Comparison of ENCODE assay signal across 8 mouse cellular contexts in genomic region chr19:4793831-4794422, GRCm38 (mm10). TPM values are rescaled to one million over a fixed set of nuclear protein-coding genes. Genes with fewer than 3 reads are reported as not detected.
DNase-seq lines count a peak whose midpoint lies in the region; ATAC-seq lines count a peak whose summit lies in the region.

Rbm4 (minus strand) TSS chr19:4793901.

- H3K27ac ChIP-seq in brown adipose tissue, adult 24 weeks (replicated peaks; ENCODE audit: low read depth, low read length) = peak within 1 kb of the TSS; percentile 32
- H3K27ac ChIP-seq in heart, embryonic 13.5 days (replicated peaks) = peak within 1 kb of the TSS; percentile 87
- H3K27ac ChIP-seq in liver, embryonic 12.5 days = peak within 1 kb of the TSS; percentile 89
- peak within 1 kb of the TSS; percentile 91 for H3K27ac ChIP-seq in stomach, embryonic 15.5 days

- H3K4me1 ChIP-seq in brown adipose tissue, adult 24 weeks (ENCODE audit: control insufficient read depth, insufficient read depth, insufficient read length, low read length) = no peaks in the 10 kb centered on the region
- H3K4me1 ChIP-seq in heart, embryonic 13.5 days = peaks cover 49% of the 10 kb centered on the region
- peaks cover 76% of the 10 kb centered on the region for H3K4me1 ChIP-seq in liver, embryonic 12.5 days
- H3K4me1 ChIP-seq in stomach, embryonic 15.5 days = peaks cover 10% of the 10 kb centered on the region

- peak within 1 kb of the TSS; percentile 79 for H3K4me3 ChIP-seq in brown adipose tissue, adult 24 weeks (ENCODE audit: insufficient read depth, low read depth, low read length)
- peak within 1 kb of the TSS; percentile 90 for H3K4me3 ChIP-seq in heart, embryonic 13.5 days
- peak within 1 kb of the TSS; percentile 79 for H3K4me3 ChIP-seq in liver, embryonic 12.5 days
- peak within 1 kb of the TSS; percentile 80 for H3K4me3 ChIP-seq in stomach, embryonic 15.5 days (replicated peaks)

- H3K9me3 ChIP-seq in heart, embryonic 13.5 days = no peaks in the 10 kb centered on the region
- H3K9me3 ChIP-seq in liver, embryonic 12.5 days (replicated peaks) = no peaks in the 10 kb centered on the region
- no peaks in the 10 kb centered on the region for H3K9me3 ChIP-seq in stomach, embryonic 15.5 days

- peak; percentile 97 for ATAC-seq in heart, embryonic 13.5 days (ENCODE audit: extremely low read depth, insufficient number of reproducible peaks, low FRiP score, low TSS enrichment)
- peak; percentile 97 for ATAC-seq in liver, embryonic 12.5 days
- ATAC-seq in stomach, embryonic 15.5 days (ENCODE audit: insufficient read depth, low FRiP score, low read depth) = peak; percentile 98

- H3K9ac ChIP-seq in heart, embryonic 13.5 days = peak within 1 kb of the TSS; percentile 92
- peak within 1 kb of the TSS; percentile 81 for H3K9ac ChIP-seq in liver, embryonic 12.5 days
- H3K9ac ChIP-seq in stomach, embryonic 15.5 days = peak within 1 kb of the TSS; percentile 73

- peak; percentile 98 for DNase-seq in CD4-positive, CD25-positive, alpha-beta regulatory T cell, adult 2 months (ENCODE audit: low read depth, low spot score)
- peak; percentile 97 for DNase-seq in fat pad, adult 2 months (ENCODE audit: extremely low read depth, low read depth, low spot score)
- peak; percentile 98 for DNase-seq in kidney, postnatal 10 days
- peak; percentile 97 for DNase-seq in natural killer cell, adult 2 months (ENCODE audit: low spot score in 2 of 2)

- peak within 1 kb of the TSS; percentile 77 for H3K4me2 ChIP-seq in heart, embryonic 13.5 days
- peak within 1 kb of the TSS; percentile 88 for H3K4me2 ChIP-seq in liver, embryonic 12.5 days
- peak within 1 kb of the TSS; percentile 68 for H3K4me2 ChIP-seq in stomach, embryonic 15.5 days

- WGBS in heart, embryonic 13.5 days = 0% methylated on average over 31 of the region's 31 CpGs
- under 1% methylated on average over 31 of the region's 31 CpGs for WGBS in liver, embryonic 12.5 days (ENCODE audit: insufficient replicate concordance)
- under 1% methylated on average over 31 of the region's 31 CpGs for WGBS in stomach, embryonic 15.5 days

- H3K36me3 ChIP-seq in heart, embryonic 13.5 days = peaks cover 59% of the 10 kb centered on the region
- peaks cover 67% of the 10 kb centered on the region for H3K36me3 ChIP-seq in liver, embryonic 12.5 days
- peaks cover 30% of the 10 kb centered on the region for H3K36me3 ChIP-seq in stomach, embryonic 15.5 days

- no peaks in the 10 kb centered on the region for H3K27me3 ChIP-seq in heart, embryonic 13.5 days (replicated peaks)
- H3K27me3 ChIP-seq in liver, embryonic 12.5 days (replicated peaks) = no peaks in the 10 kb centered on the region
- H3K27me3 ChIP-seq in stomach, embryonic 15.5 days (replicated peaks) = no peaks in the 10 kb centered on the region

RNA-seq across cellular contexts. Expression of gene Rbm4, which starts in this region (rescaled TPM):
- 7.7 and 13.3 TPM in 2 replicates for polyA plus RNA-seq in brown adipose tissue, adult 24 weeks (2012; ENCODE audit: insufficient read depth, insufficient read length, missing spikeins)
- polyA plus RNA-seq in heart, embryonic 13.5 days (2015; fragmentation: Nextera tagmentation; extraction: Ambion mirVana) = 45.5 and 50.8 TPM in 2 replicates
- polyA plus RNA-seq in liver, embryonic 12.5 days (2016; fragmentation: Nextera tagmentation; extraction: Ambion mirVana) = 30.7 and 32.6 TPM in 2 replicates
- 50.1 and 52.2 TPM in 2 replicates for polyA plus RNA-seq in stomach, embryonic 15.5 days (2015; fragmentation: Nextera tagmentation; extraction: Ambion mirVana)

Comparison
In these comparisons a context has a peak if more than half of its experiments do, and no peak if none do; other contexts are left out.
1. Peak in every context shown above with its lines: DNase-seq, ATAC-seq, H3K4me3 ChIP-seq and H3K27ac ChIP-seq.
2. H3K27ac ChIP-seq: peak in every context shown above with its lines; median percentile 91 in stomach, embryonic 15.5 days; 89 in liver, embryonic 12.5 days; 87 in heart, embryonic 13.5 days; 32 in brown adipose tissue, adult 24 weeks.